Mouse (Mus musculus) embryonic fibroblast, embryonic 13.5 days (primary cell): ENCODE data around the gene Anapc4. TPM values are rescaled to one million over a fixed set of nuclear protein-coding genes. Genes with fewer than 3 reads are reported as not detected.

Source experiments
- H3K27ac ChIP-seq: 2 replicates; pipeline ENCODE4 v1.5.1; 2012; ENCODE audit warnings: low read length, control low read depth, inconsistent platforms; ENCODE audit not compliant: insufficient read depth
- H3K4me1 ChIP-seq: 2 replicates; pipeline ENCODE4 v1.6.1; 2011; ENCODE audit warnings: low read length; ENCODE audit not compliant: control insufficient read depth, insufficient read depth
- H3K4me3 ChIP-seq: 2 replicates; pipeline ENCODE4 v1.5.1; 2011; ENCODE audit warnings: mild to moderate bottlenecking, control low read depth, low read length; ENCODE audit not compliant: insufficient read depth
- CTCF ChIP-seq: IDR thresholded peaks from 2 replicates; pipeline ENCODE4 v1.5.1; 2011; ENCODE audit warnings: mild to moderate bottlenecking, control low read depth, low read length, moderate library complexity, borderline replicate concordance; ENCODE audit not compliant: insufficient read depth
- POLR2A ChIP-seq: IDR thresholded peaks from 2 replicates; pipeline ENCODE4 v1.6.1; 2011; ENCODE audit warnings: low read depth, mild to moderate bottlenecking, control low read depth, low read length, moderate library complexity
- polyA plus RNA-seq: library from polyadenylated mRNA; stranded (reverse); fragments of >200 nt; gene quantifications from 2 replicates; pipeline ENCODE4 v1.2.4, GENCODE M21; 2011; ENCODE audit warnings: low read depth; ENCODE audit not compliant: missing spikeins, insufficient read length

The Anapc4 gene
- polyA plus RNA-seq, result 144 and 146 TPM in 2 replicates

DNA sequence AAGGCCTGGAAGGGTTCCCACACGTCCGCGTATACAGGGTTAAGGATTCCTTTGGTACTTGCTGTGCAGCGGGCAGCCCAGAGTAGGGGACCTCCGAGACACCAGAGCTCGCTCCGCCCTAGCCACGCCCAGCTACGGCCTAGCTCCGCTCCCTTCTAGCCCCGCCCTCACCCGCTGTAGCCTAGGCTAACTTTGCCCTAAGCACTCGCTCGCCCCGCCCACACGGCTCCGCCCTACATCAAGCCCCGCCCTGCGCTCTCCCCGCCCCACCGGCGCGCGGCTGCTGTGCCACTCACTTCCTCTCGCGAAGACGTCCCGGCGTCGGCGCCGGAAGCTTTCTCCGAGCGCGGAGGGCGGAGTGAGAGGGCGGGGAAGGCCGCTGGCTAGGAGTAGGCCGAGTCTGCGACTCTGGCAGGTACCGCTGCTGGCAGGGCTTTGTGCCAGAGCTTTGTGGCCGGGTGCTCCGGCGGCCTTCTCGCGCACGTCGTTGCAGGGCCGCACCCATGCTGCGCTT is at the start of gene Anapc4:
Anapc4 (plus strand) TSS at position 252 of the 514 bp plus-strand sequence.
- Histone ChIP-seq H3K27ac (peak within 1 kb of the TSS; percentile 71), H3K4me1 (0 out of 2 replicates have a peak, but pooled peaks cover 2% of the 10 kb centered on the region), H3K4me3 (peak within 1 kb of the TSS; percentile 88)
- TF ChIP-seq CTCF, result no peak
- TF ChIP-seq POLR2A, result peak; percentile 77

DNA sequence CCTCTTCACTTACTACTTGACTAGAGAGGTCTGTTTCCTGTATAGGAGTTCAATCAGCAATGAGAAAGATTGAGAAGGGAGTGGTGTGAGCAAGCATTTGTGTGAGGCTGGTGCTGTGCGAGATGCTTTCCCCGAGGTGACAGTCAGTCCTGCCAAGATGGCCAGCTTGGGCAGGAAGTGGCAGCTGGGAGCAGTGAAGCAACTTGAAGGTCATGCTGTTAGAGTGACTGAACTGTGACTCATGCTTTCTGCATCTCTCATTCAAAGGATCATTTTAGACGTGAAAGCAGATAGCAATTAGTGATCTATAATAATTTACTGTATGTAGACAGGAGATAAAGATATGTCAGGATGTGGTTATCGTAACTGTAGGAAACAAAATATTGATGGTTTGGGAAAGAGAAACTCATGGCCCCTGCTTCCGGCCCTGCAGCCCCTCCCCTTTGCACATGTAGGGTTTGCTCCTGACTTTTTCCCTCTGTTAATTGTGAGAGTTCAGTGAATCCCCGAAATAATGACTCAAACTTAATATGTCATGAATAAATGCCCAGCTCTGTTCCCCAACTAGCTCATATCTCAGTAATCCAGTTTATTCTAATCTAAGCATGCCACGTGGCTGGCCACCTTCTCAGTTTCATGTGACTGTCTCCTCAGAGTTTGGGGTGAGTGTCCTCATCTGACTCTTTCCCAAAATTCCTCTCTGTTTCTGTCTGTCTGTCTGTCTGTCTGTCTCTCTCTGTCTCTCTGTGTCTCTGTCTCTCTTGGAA is 47.1 kb upstream of the Anapc4 start:
- no peak for TF ChIP-seq CTCF
- no peak for TF ChIP-seq POLR2A
- Histone ChIP-seq H3K4me3 (no peak overlapping the region), H3K27ac (peak overlapping the region; percentile 57; the same call in 1 of the 2 replicates), H3K4me1 (peaks cover 6% of the 10 kb centered on the region)

DNA sequence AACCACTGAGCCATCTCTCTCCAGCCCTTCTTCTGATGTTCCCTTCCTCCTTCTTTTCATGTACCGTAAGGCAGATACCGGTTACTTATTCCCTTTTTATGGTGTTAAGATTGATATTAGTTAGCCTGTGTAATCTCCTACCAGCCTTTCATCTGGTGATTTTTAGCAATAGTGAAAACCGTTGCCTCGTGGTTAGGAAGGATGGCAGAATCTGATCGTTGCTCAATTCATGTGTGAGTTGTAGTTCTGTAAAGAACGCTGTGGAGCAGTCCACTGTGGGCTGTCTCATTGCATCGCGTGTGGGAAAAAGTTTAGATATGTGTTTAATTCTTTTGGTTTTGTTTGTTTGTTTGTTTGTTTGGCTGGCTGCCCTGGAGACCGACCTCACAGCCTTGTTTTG is 40.6 kb upstream of the Anapc4 start:
- Histone ChIP-seq H3K4me3 (no peak overlapping the region), H3K27ac (no peak overlapping the region), H3K4me1 (no peaks in the 10 kb centered on the region)
- TF ChIP-seq CTCF (no peak), POLR2A (no peak)

DNA sequence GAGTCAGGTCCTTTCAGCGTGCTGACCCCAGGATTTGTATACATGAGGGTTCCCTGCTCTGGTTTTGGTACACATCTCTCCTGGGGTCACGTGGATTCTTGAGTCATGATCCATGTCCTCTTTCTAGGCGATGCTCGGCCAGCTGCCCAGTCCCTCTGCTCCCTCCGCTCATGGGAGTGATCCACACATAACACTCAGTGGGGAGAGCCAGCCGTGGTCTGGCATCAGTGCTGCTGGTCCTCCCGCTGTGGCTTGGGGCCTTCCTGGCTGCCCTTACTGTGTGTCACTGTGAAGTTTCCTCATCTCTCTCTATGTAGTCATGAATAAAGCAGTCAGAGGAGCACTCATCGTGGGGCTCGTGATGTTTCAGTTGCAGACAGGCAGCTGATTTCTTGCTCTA is 39.7 kb upstream of the Anapc4 start:
- H3K27ac ChIP-seq, result no peak overlapping the region
- no peaks in the 10 kb centered on the region for H3K4me1 ChIP-seq
- H3K4me3 ChIP-seq, result no peak overlapping the region
- TF ChIP-seq CTCF (no peak), POLR2A (no peak)

DNA sequence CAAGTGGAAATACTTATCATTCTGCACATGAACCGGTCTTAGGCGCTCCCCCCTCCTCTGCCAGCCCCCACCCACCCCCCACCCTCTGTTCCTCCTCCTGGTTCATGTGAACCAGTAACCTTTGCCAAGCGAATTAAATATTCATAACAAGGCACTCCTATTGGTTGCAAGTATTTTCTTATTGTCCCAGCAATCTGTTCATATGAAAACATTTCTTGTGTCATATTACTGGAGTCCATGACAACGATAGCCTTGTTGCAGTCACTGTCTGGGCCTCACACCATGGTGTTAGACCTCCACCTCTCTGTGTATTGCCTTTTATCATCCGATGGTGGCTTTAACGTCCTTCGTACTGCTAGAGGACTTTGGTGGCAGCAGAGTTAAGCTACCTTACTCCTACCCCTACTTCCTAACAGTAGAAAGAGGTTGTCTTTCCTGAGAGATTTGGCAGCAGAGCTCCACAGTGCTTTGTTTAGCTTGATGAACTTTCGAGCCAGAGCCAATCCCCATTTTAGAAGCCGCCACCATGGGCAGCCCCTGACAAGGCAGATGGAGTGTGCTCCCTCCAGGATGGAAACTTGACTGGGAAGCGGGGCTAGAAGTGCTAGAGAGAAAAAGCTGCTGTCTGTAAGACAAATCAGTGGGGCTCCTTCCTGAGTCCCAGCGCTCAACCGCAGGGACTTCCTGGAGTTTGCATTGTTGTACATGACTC is 34.4 kb upstream of the Anapc4 start:
- H3K4me3 ChIP-seq, result no peak overlapping the region
- no peak for TF ChIP-seq CTCF
- H3K27ac ChIP-seq, result no peak overlapping the region
- no peaks in the 10 kb centered on the region for H3K4me1 ChIP-seq

DNA sequence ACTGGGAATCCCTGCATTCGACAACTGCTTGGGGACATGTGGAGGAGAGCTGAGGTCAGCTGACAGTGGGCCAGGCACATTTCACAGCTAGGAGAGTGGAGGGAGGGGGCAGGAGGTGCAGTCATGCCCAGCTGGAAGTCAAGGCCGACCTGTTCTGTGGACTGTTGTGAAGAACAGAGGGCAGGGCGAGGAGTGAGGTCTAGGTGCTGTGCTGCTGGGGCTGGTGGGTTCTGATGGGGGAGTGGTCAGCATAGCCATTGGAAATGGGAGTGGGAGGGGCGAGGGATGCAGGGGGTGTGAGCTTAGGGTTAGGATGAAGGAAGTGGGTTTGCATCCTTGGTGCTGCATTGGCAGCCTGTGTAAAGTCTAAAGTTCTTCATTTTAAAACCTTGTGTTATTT is 28.0 kb upstream of the Anapc4 start:
- Histone ChIP-seq H3K27ac (no peak overlapping the region), H3K4me1 (no peaks in the 10 kb centered on the region), H3K4me3 (no peak overlapping the region)
- TF ChIP-seq CTCF (no peak), POLR2A (no peak)

DNA sequence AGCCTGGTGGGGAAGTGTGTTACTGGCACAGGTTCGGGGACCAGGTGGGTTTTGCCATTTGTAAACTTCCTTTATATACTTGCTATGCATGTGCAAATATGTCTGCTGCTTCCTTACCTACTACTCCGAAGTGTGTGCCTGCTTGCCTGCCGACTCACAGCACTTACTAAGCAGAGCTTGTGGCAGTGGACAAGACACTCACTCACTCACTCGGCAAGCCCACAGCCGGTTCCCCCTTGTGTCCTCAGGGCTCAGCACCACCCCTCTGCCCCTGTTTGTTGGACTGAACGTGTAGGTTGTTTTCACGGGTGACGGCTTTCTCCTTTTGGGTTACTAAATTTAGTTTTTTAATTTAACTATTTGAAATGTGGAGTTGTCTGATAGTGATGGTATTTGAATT is 27.5 kb upstream of the Anapc4 start:
- TF ChIP-seq CTCF, result no peak
- no peak for TF ChIP-seq POLR2A
- Histone ChIP-seq H3K27ac (no peak overlapping the region), H3K4me1 (no peaks in the 10 kb centered on the region), H3K4me3 (no peak overlapping the region)

DNA sequence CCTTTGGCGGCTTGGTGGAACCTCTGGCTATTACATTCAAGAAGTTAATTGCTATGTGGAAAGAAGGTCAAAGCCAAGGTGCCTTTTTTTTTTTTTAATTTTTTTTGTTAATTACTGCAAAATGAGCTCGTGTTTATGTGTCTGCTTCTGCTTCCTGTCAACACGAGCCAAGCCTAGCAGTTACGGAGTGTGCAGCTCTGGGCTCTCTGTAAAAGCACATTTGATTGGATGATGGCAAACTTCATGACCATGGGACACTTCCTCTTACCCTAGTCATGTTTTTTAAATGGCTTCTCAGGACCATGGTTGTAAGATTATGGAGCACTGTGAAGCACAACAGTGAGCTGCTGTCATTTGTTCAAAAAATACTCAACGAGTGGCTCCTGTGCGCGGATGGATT is 26.8 kb upstream of the Anapc4 start:
- TF ChIP-seq CTCF (no peak), POLR2A (no peak)
- Histone ChIP-seq H3K27ac (no peak overlapping the region), H3K4me1 (no peaks in the 10 kb centered on the region), H3K4me3 (no peak overlapping the region)

DNA sequence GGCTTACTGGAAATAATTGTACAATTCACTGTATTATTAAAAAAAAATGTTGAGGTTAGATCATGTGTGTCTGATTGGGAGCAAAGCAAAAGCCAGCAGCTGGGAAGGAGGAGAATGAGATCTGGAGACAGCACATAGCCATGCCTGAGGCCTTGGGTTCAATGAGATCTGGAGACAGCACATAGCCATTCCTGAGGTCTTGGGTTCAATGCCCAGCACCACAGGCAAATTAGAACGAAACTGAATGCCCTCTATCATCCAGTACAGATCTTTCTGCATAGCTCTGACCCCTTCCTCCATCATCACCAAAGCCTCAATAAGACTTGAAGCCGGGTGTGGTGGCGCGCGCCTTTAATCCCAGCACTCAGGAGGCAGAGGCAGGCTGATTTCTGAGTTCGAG is 23.4 kb upstream of the Anapc4 start:
- Histone ChIP-seq H3K4me3 (no peak overlapping the region), H3K27ac (no peak overlapping the region), H3K4me1 (no peaks in the 10 kb centered on the region)
- TF ChIP-seq POLR2A (no peak), CTCF (no peak)

DNA sequence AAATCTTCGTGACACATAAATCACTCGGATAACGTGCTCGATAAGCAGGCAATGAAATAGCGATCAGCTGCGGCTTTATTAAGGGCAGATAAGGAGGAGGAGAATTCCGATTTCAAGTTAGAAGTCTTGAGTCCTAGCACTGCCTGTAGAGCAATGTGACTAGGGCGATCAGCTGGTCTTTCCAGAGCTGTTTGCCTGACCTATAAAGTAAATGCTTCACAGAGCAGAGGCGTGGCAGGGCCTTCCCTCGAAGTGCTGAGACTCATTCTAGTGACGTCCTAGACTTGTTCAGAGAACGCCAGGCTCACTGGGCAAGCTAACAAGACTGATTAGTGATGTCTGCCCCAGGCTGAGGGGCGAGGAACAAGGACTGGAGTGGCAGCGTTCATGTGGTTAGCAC is 22.8 kb upstream of the Anapc4 start:
- no peak overlapping the region for H3K27ac ChIP-seq
- H3K4me3 ChIP-seq, result no peak overlapping the region
- TF ChIP-seq CTCF (no peak), POLR2A (no peak)
- H3K4me1 ChIP-seq, result no peaks in the 10 kb centered on the region
